Mouse (Mus musculus): ENCODE results near the gene Stac2. TPM values are rescaled to one million over a fixed set of nuclear protein-coding genes. Genes with fewer than 3 reads are reported as not detected.

Stac2 gene
- total RNA-seq, 2 experiments from 2014 or later = 0.13 TPM; not detected in 1

GRCm38 (mm10) chr11:97998074-97998793 lies 55.0 kb downstream of the Stac2 start:
- no peak for DNase-seq

GRCm38 (mm10) chr11:97997387-97997960 lies 55.8 kb downstream of the Stac2 start:
- DNase-seq = no peak

DNA sequence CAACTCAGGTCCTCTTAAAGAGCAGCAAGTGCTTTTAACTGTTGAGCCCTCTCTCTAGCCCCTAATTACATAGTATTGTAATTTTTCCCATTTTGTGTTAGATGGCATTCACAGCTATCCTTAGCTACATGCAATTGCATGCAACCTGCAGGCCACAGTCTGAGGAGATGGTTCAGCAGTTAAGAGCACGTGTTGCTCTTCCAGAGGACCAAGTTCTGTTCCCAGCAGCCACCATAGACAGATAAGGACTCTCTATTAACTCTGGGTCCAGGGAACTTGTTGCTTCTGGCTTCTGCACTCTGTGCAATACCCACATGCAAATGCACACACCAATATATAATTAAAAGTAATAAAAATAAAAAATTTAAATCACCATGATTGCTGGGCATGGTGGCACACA lies 56.6 kb downstream of the Stac2 start:
- no peak for DNase-seq

GRCm38 (mm10) chr11:97995564-97996288 lies 57.5 kb downstream of the Stac2 start, which contains the start of gene Arl5c:
Gene Arl5c, minus strand, starts transcription at chr11:97996181.
- DNase-seq = peak; percentile 55

GRCm38 (mm10) chr11:97994539-97995100 lies 58.6 kb downstream of the Stac2 start:
- peak; percentile 76 for DNase-seq

GRCm38 (mm10) chr11:97988530-97989096 lies 64.6 kb downstream of the Stac2 start:
- peak; percentile 82 for DNase-seq

- peak; percentile 90 for DNase-seq
Observed at GRCm38 (mm10) chr11:97987551-97988526, 65.4 kb downstream of the Stac2 start.

- no peak for DNase-seq
Observed at GRCm38 (mm10) chr11:97986738-97987465, 66.4 kb downstream of the Stac2 start.

Small RNA genes lying within 50 kb of the gene (microRNA-seq; reads per million reads assigned to microRNA genes)
- 0 reads per million in 2 experiments for gene Gm27597 (ENCODE audit: borderline replicate concordance in 2 of 2)

Other genes with a start within 250 kb of the Stac2 start
- gene B230217C12Rik, start 212.7 kb downstream of the Stac2 start, total RNA-seq (2021) = under 1 TPM; 0.48 to 0.67 TPM
- under 1 TPM; 0.11 to 0.15 TPM for gene Fbxo47, start 169.3 kb downstream of the Stac2 start, total RNA-seq (2021)
- gene Plxdc1, start 67.0 kb downstream of the Stac2 start, total RNA-seq (2021) = 1 to 10 TPM; 3.1 TPM
- under 1 TPM in 1 of 2 experiments, not detected in 1; 0.27 TPM for gene Arl5c, start 57.3 kb downstream of the Stac2 start, total RNA-seq (2021)
- 100 to 1,000 TPM; 212 to 259 TPM for gene Cacnb1, start 30.4 kb downstream of the Stac2 start, total RNA-seq (2021)
- 100 to 1,000 TPM; 421 to 453 TPM for gene Rpl19, start 26.8 kb downstream of the Stac2 start, total RNA-seq (2021)
- gene Fbxl20, start 96.9 kb upstream of the Stac2 start, total RNA-seq (2021) = 10 to 100 TPM; 10.3 to 11.1 TPM
- gene Med1, start 139.8 kb upstream of the Stac2 start, total RNA-seq (2021) = 10 to 100 TPM; 21.2 to 23.1 TPM
- 10 to 100 TPM; 13.0 to 14.0 TPM for gene Cdk12, start 149.6 kb upstream of the Stac2 start, total RNA-seq (2021)

All from gastrocnemius, postnatal 25 days (tissue).